In the genomic region with DNA sequence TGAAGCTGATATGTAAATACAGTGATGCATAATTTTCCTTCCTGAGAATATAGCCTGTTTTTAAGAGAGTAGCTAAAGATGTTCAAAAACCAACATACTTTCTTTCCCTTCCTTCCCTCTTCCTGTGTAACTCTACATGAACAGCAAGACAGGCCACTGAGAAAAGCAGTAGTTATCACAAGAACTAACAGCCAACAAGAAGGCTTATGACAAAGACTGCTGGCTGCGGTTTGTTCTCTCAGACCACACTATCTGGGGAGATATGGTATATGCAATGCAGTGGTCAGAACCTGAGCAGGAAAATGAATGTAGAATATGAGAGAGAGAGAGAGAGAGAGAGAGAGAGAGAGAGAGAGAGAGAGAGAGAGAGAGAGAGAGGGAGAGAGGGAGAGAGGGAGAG, we compare ENCODE assay signal across 20 mouse cellular contexts.
"Had no signal": no experiment of that assay in that cellular context is flagged by ENCODE, and none has a peak within 500 bp of the region (broad histone marks: within the 10 kb centered on the region; RNA-seq: fewer than 3 reads in every experiment).

No protein-coding gene starts in this region.

- H3K4me2 ChIP-seq: intestine, embryonic 15.5 days; kidney, embryonic 15.5 days; limb, embryonic 13.5 days; lung, embryonic 15.5 days; midbrain, embryonic 12.5 days; midbrain, embryonic 15.5 days; neural tube, embryonic 13.5 days; stomach, embryonic 15.5 days had no signal

- H3K4me3 ChIP-seq: intestine, embryonic 15.5 days; kidney, embryonic 15.5 days; limb, embryonic 10.5 days; limb, embryonic 13.5 days; lung, embryonic 15.5 days; midbrain, embryonic 12.5 days; midbrain, embryonic 15.5 days; neural tube, embryonic 13.5 days; stomach, embryonic 15.5 days had no signal

- DNase-seq: kidney, adult 11 months; kidney, adult 8-10 months; kidney, postnatal 10 days; kidney, postnatal 36 days; lung, adult 18-20 months; lung, postnatal 10 days; lung, postnatal 36 days; retina, postnatal 1 day; right cerebral cortex, postnatal 25 days; spleen, adult 18-20 months; thymus, postnatal 25 days had no signal

- H3K4me1 ChIP-seq: intestine, embryonic 15.5 days; kidney, embryonic 15.5 days; limb, embryonic 13.5 days; lung, embryonic 15.5 days; midbrain, embryonic 12.5 days; midbrain, embryonic 15.5 days; neural tube, embryonic 13.5 days; stomach, embryonic 15.5 days had no signal

- H3K36me3 ChIP-seq: intestine, embryonic 15.5 days; kidney, embryonic 15.5 days; limb, embryonic 10.5 days; limb, embryonic 13.5 days; lung, embryonic 15.5 days; midbrain, embryonic 12.5 days; midbrain, embryonic 15.5 days; neural tube, embryonic 13.5 days; stomach, embryonic 15.5 days had no signal

- H3K9ac ChIP-seq: intestine, embryonic 15.5 days; kidney, embryonic 15.5 days; limb, embryonic 13.5 days; lung, embryonic 15.5 days; midbrain, embryonic 12.5 days; midbrain, embryonic 15.5 days; neural tube, embryonic 13.5 days; stomach, embryonic 15.5 days had no signal

- H3K27ac ChIP-seq: intestine, embryonic 15.5 days; kidney, embryonic 15.5 days; limb, embryonic 10.5 days; limb, embryonic 13.5 days; lung, embryonic 15.5 days; midbrain, embryonic 12.5 days; midbrain, embryonic 15.5 days; neural tube, embryonic 13.5 days; stomach, embryonic 15.5 days had no signal

- H3K9me3 ChIP-seq: intestine, embryonic 15.5 days; kidney, embryonic 15.5 days; limb, embryonic 10.5 days; limb, embryonic 13.5 days; lung, embryonic 15.5 days; midbrain, embryonic 12.5 days; midbrain, embryonic 15.5 days; neural tube, embryonic 13.5 days; stomach, embryonic 15.5 days had no signal

- H3K27me3 ChIP-seq: intestine, embryonic 15.5 days; kidney, embryonic 15.5 days; limb, embryonic 13.5 days; lung, embryonic 15.5 days; midbrain, embryonic 12.5 days; midbrain, embryonic 15.5 days; neural tube, embryonic 13.5 days; stomach, embryonic 15.5 days had no signal

- ATAC-seq: intestine, embryonic 15.5 days; midbrain, embryonic 15.5 days had no signal
